Mouse (Mus musculus): ENCODE results near the gene Pa2g4.

Pa2g4 gene
- long read RNA-seq, experiment 1, transcript Pa2g4-201 (12 exons, 2,432 nt): major isoform, 41 of 100 reads
- long read RNA-seq, experiment 1, partial matches to known transcripts: 56 of 100 reads
- long read RNA-seq, experiment 1, other reads (novel, unspliced or antisense): 1 of 100 reads
- long read RNA-seq, experiment 2, transcript Pa2g4-201 (12 exons, 2,432 nt): major isoform, 25 of 99 reads
- long read RNA-seq, experiment 2, partial matches to known transcripts: 70 of 99 reads
- long read RNA-seq, experiment 2, other reads (novel, unspliced or antisense): 4 of 99 reads

GRCm38 (mm10) chr10:128565788-128566531, at the start of gene Pa2g4:
Gene Pa2g4, minus strand, starts transcription at chr10:128565987.
- intact Hi-C loops (cut with DNase I): no loop called here

DNA sequence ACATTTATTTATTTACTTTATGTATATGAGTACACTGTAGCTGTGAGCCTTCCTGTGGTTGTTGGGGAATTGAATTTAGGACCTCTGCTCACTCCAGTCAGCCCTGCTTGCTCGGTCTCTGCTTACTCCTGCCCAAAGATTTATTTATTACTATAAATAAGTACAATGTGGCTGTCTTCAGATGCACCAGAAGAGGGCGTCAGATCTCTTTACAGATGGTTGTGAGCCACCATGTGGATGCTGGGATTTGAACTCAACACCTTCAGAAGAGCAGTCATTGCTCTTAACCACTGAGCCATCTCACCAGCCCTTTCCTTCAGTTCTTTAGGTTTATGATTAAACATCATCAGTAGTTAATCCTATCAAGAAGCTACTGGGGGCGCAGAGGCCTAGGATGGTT, 49.1 kb upstream of the Pa2g4 start:
- intact Hi-C loops (cut with DNase I): loop anchor here (5.0 kb wide), 1 partner anchor 57 kb away; the partner anchor contains the start of gene Suox

GRCm38 (mm10) chr10:128613820-128614219, 48.0 kb upstream of the Pa2g4 start:
- intact Hi-C loops (cut with DNase I): loop anchor here (5.0 kb wide), 1 partner anchor 58 kb away; the partner anchor contains the start of gene Suox

- intact Hi-C loops (cut with DNase I): loop anchor here (5.0 kb wide), 1 partner anchor 59 kb away; the partner anchor contains the start of gene Suox
These were observed 47.3 kb upstream of the Pa2g4 start for GRCm38 (mm10) chr10:128613154-128613440.

DNA sequence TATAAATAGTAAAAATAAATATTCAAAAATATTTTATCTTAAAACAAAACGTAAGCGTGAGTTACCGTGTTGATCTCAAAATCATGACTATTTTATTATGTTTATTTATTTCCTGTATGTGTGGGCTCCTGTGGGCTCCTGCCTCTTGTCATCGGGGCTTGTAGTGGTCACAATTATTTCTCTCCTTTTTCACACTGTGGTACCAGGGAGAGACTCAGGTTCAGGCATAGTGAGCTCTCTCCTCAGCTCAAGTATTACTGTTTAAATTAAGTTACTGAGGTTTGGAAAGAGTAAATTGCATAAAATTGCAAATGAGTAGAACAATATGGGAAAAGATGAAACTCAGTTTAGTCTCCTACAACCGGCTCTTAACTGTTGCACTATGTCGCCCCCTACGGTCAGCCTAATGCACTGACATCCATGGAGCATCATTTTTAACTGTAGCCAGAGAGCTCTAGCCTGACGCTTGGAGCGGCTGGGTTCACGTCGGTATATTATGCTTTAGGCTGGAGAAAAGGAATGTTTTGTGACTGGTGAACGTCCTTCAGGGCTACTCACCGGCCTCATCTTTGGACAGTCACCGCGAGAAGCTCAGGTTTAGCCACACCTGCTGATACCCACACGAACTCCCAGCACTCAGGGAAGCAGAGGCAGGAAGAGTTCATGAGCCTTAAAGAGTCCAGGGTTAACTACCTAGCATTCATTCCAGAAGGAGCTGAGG, 46.8 kb upstream of the Pa2g4 start:
- intact Hi-C loops (cut with DNase I): loop anchor here (5.0 kb wide), 1 partner anchor 60 kb away; the partner anchor contains the start of gene Suox

- intact Hi-C loops (cut with DNase I): loop anchor here (5.0 kb wide), 1 partner anchor 44 kb away; no protein-coding TSS in a partner anchor
These were observed 40.7 kb upstream of the Pa2g4 start for GRCm38 (mm10) chr10:128606483-128606882.

GRCm38 (mm10) chr10:128602470-128603128, 36.8 kb upstream of the Pa2g4 start:
- intact Hi-C loops (cut with DNase I): no loop called here

- intact Hi-C loops (cut with DNase I): no loop called here
These were observed 35.7 kb upstream of the Pa2g4 start for GRCm38 (mm10) chr10:128601499-128601898.

DNA sequence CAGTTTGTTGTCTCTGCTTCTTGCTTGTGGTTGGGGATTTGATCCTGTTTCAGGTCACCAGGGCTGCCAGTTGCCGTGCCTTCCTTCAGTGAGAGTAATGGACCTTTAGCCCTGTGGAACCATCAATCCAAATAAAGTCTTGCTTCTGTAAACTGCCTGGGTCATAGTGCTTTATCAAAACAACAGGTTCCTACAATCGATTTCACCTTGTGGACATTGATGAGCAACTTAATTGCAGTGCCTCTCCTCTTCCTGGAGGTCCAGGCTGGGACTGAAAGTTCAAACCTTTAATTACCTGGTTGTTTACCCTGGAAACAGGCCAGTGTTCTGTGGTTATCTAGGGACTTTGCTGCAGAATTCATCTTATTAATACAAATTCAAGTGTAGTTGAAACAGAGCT, 32.7 kb upstream of the Pa2g4 start:
- intact Hi-C loops (cut with DNase I): no loop called here

DNA sequence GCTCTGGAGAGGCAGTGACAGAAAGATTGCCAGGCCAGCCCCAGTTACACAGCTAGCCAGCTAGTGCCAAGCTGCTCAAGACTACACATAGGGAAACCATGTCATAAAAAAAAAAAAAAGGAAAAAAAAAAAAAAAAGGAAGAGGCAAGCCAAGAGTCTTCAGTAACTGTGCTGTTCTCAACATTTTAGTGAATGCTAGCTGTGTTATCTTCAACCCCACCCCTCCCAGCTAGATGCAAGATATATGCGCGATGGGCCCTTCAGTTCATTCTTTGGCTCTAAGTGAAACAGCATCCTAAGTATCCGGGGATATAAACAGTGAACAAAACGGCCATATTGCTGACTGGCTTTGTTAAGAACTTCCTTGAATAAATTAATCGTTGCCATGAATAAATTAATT, 27.0 kb upstream of the Pa2g4 start:
- intact Hi-C loops (cut with DNase I): no loop called here

DNA sequence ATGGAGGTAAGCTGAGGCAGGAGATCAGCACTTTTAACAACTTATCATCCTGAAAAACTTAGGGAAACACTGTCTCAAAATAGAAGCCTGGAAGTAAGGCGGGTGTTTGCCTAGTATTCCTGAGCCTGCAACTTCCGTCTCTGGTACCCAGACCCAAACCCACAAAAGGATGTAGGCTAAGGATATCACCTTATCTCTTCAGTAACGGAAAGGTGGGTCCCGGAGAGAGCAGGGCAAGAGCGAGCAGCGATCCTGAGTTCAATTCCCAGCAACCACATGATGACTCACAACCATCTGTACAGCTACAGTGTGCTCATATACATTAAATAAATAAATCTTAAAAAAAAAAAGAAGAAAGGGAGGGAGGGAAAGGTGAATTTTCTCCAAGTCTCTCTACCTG, 25.6 kb upstream of the Pa2g4 start:
- intact Hi-C loops (cut with DNase I): no loop called here

- intact Hi-C loops (cut with DNase I): no loop called here
These were observed 24.5 kb upstream of the Pa2g4 start for GRCm38 (mm10) chr10:128590193-128590690.

- intact Hi-C loops (cut with DNase I): no loop called here
These were observed 23.8 kb upstream of the Pa2g4 start, which contains the start of gene Erbb3 for GRCm38 (mm10) chr10:128589464-128590192. Gene Erbb3, minus strand, starts transcription at chr10:128589652.

GRCm38 (mm10) chr10:128588775-128589463, 23.1 kb upstream of the Pa2g4 start:
- intact Hi-C loops (cut with DNase I): no loop called here

DNA sequence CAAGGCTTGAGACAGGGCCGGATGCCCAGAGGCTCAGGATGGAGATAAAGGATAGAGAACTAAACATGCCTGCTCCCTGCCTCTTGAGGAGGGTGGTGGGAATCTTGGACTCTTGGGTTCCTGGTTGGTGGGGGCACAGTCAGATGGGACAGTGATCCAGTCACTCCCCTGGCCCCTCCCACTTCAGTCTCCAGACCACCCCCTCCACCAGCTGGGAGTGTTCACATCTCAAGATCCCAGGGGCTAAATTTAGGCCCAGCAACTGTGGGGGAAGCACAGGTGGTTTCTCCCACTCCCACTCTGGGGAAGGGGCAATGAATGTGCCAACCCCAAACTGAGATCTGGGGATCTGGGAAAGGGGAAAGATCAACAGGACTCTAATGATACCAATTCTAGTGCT, 22.3 kb upstream of the Pa2g4 start:
- intact Hi-C loops (cut with DNase I): no loop called here

DNA sequence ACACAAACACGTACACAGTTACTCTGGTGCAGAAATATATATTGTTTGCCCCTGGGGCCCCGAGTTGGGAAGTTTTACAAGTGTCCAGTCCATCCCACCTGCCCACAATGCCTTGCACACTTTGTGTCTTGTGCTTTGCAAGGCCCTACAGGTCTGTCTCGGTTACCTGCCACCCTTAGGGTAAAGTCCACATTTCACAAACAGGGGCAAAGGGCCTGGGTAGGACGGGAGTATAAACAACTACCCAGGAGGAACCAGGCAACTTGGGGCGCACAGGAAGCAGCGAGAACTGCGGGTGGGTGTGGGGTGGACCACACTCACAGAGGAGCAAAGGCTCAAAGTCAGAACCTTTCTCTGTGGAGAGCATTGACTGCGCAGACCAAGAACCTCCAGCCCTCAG, 21.9 kb upstream of the Pa2g4 start:
- intact Hi-C loops (cut with DNase I): no loop called here

DNA sequence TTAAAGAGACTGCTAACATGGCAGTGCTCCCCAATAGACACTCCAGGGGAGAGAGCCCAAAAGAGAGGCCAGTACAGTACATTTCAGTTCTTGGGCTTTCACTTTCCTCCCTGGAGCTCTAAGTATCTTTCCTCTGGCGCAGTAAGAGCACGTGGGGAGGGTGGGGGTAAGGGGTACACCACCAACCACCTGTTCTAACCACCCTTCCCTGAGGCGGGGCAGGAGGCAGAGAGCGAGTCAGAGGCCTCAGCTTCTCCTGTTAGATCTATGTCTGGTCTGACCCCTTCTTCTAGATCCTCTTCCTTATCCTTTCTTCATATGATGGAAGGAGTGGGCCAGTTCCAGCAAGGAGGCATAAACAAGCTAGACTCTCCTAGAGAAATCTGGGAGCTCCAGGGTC, 21.3 kb upstream of the Pa2g4 start:
- intact Hi-C loops (cut with DNase I): no loop called here

DNA sequence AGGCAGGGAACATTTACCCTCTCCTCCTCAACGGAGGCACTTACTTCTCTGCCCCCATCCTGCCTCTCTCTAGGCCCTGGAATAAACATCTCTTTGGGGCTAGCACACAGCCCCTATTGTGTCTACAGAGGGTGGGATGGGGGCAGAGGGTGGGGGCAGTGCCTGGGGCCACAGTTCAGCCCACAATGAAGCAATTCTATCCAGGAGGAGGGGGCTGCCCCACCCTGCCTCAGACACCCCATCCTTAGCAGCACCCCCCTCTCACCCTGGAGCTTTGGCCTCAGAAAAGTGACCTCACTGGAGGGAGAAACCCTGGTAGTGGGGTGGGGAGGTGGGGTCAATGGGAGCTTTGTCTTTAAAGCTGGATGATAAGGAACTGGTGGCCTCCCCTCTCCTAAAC, 20.8 kb upstream of the Pa2g4 start:
- intact Hi-C loops (cut with DNase I): no loop called here

DNA sequence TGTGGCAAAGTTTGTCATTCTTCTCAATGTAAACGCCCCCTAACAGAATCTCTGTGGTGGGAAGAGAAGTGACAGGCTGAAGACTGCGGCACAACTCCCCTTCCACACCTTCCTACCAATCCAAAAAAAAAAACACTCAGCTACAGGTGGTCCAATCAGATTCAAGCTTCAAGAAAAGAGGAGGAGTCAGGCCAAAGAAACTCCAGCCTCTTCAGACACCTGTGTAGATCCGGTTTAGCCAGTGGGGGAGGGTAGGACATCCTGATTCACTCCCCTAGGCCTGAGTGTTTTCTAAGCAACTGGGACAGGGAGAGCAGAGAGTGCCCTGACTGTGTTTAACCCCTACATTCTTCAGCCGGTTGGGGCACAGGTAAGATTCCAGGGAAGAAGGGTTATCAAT, 18.6 kb upstream of the Pa2g4 start:
- intact Hi-C loops (cut with DNase I): no loop called here

- intact Hi-C loops (cut with DNase I): no loop called here
These were observed 17.9 kb upstream of the Pa2g4 start for GRCm38 (mm10) chr10:128583644-128584043.

Measured in adrenal gland (tissue).